Mouse (Mus musculus) spleen, postnatal 36 days (tissue): ENCODE data around the gene Cyp4f17.
"Not testable (repeated sequence)": the region's sequence is repeated elsewhere in the genome, so short reads cannot be mapped to it uniquely, and the experiment has no call there.

ENCODE experiments used
- DNase-seq, 2 experiments: peaks; one replicate each; pipeline ENCODE4 v3.0.0; 2022; ENCODE audit warnings: low spot score in 2 of 2, mixed read lengths in 1 of 2

Cyp4f17 gene

DNA sequence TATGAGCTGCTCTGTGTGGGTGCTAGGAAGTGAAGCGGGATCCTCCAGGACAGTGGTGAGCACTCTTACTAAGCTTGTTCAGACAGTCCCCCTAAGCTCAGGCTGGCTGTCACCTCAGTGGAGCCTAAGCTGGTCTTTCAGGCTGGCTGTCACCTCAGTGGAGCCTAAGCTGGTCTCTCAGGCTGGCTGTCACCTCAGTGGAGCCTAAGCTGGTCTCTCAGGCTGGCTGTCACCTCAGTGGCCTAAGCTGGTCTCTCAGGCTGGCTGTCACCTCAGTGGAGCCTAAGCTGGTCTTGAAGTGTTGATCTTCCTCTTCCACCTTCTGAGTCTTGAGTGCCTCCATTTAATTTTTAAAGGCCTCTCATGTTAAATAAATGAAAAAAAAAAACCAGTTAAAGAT is 20.5 kb downstream of the Cyp4f17 start:
- DNase-seq: not testable (repeated sequence)

DNA sequence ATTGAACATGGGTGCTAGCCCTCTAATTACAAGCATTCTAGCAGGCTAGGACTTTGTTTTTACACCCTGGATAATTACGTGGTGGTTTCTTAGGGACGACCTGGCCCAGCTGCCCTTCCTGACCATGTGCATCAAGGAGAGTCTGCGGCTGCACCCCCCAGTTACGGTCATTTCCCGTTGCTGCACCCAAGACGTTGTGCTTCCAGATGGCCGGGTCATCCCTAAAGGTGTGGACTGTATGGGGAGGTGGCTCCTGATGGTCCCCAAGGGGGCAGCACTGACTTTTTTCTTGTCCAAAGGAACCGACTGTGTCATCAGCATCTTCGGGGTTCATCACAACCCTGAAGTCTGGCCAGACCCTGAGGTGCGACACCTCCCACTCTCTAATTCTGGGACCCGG is 21.9 kb downstream of the Cyp4f17 start:
- no peak for DNase-seq

DNA sequence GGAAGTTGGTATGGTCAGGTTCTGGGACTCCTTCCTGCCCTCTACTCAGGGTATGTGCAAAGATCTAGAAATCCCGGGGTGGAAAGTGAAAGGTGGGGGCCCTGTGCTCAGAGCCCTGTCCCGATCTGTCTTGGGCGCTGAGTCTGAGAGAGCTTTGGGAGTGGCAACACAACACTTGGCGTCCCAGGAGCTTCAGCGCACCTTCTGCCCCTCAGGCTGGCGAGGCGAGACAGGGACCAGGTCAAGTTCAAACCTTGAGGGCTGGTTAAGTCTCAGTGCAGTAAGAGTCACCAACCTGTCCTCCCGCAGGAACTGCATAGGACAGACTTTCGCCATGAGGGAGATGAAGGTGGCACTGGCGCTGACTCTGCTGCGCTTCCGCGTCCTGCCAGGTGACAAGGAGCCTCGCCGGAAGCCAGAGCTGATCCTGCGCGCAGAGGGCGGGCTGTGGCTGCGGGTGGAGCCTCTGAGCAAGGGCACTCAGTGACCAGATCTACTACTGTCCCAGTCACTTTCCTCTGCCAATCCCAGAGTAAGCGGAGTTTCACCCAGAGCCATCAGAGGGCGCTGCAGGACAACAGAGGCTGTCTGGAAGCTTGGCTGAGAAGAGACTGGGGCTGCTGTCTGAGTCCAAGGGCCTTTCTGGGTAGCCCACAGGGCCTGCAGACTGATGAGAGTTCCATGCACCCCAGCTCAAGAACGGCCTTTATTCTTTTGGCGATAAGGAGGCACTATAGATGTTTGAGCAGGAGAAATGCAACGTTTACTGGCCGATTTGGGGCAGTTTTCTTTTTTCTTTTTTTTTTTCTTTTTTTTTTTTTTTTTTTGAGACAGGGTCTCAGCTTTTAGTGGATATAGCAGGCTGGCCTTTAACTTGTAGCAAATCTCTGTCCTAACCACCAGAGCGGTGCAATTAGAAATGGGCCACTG is 22.8 kb downstream of the Cyp4f17 start:
- peak; percentile 84 to 88 for DNase-seq

DNA sequence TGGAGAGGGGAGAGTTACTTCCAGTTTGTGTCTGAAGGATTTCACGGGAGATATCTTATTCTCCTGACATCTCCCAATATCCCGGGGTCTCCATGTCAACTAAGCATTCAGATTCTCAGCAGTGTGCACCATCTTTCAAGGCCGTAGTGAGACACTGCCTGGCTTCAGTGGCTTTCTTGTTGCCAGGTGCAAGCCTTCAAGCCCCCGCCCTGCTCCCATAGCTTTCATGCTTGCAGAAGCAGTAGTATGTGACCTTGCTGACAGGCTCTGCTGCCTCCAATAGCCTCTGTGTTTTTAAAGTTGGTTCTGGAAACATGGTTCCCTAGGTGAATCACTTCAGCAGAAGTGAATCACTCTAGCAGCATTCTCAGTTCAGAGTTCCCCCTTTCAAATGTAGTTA is 26.5 kb downstream of the Cyp4f17 start:
- DNase-seq: not testable (repeated sequence)

DNA sequence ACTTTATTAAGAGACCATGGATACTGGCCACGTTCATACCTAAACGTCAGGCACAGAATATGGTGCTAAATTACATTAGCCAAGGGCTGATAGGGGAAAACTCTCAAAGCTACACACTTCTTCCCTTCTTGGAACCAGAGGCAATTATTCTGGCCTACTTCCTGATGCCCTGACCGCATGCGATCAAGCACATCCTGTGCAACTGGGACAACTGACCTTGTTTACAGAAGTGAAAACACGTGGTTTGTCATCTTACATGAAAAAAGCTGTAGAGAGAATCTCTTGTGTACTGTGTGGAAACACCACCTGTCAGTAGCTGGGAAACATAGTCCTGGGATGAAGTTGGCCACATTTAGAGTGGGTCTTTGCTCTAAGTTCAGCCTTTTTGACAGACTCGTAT is 28.2 kb downstream of the Cyp4f17 start:
- DNase-seq: peak in 1 of 2 experiments; percentile 22

DNA sequence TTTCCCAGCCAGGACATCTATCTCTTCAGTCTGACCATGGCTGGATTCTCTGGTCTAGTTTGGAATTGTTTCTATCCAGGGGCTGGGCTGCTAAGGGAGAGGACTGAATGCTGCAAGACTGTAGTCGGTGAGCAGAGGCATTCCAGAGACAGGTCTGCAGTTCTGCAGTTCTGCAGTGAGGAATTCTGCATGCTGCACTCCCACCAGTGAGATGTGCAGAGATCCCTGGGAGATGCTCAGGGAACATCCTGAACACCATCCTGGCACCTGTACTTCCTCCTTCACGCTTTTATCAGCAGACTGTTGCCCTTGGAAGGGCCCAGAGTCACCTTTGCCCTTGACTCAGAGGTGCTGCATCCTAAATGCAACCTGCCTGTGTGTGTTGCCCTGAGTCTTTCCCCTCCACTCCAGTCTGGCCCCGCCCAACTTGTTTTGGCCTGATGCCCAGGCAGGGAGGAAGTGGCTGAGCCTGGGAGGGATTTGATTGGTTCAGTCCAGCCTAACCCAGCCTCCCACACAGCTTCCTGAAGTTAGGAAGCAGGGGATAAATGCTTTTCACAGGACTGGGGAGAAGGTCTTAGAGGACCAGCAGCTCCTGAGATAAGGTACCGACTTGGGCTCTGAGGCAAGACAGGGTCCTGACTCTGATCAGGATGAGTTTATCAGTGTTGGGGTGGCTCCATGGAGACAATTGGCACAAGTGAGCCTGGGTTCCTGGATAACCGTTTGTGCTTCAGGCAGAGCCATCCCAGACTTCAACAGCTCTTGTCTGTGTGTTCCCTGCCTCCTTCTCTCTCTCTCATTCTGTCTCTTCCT is 30.4 kb downstream of the Cyp4f17 start, which contains the start of gene Cyp4f16:
TSS of gene Cyp4f16 (plus strand) at position 508 of the 816 bp plus-strand sequence.
- DNase-seq: peak; percentile 66 to 75

DNA sequence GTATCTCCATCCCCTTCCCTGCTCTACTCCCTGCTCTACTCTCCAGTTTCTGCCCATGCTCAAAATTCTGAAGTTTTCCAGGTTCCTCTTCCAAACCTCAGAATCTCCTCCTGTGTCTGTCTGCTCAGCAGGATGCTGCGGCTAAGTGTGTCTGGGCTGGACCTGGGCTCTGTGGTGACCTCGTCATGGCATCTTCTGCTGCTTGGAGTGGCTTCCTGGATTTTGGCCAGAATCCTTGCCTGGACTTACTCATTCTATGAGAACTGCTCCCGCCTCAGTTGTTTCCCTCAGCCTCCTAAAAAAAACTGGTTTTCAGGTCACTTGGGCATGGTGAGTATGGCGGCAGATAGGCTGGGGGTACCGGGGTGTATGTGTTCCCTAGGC is 31.0 kb downstream of the Cyp4f17 start:
- DNase-seq: no peak

DNA sequence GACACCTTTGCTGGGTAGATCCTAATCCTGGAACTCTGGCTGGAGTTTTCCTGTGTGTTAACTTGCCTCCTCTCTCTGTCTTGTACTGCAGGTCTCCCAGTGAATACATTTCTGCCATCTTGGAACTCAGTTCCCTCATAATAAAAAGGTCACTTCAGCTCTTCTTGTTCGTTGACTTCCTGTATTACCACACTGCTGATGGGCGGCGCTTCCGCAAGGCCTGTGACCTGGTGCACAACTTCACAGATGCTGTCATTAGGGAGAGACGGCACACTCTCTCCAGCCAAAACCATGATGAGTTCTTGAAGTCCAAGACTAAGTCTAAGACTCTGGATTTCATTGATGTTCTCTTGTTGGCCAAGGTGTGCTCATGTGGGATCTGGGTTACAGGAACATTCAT is 38.9 kb downstream of the Cyp4f17 start:
- not testable (repeated sequence) for DNase-seq

DNA sequence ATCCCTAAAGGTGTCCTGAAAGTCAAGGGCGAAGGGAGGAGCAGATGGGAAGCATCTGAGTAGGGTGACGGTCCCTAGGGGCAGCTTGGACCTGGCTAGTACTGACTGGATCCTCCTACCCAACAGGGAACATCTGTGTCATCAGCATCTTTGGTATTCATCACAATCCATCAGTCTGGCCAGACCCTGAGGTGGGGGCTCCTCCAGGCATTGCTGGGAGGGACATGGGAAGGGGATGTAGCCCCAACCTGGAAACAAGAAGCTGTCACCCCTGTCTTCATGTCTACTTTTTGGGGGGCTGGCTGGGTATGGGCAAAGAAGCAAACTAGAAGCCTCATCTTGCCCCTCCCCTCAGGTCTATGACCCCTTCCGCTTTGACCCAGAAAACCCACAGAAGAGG is 44.5 kb downstream of the Cyp4f17 start:
- not testable (repeated sequence) for DNase-seq

DNA sequence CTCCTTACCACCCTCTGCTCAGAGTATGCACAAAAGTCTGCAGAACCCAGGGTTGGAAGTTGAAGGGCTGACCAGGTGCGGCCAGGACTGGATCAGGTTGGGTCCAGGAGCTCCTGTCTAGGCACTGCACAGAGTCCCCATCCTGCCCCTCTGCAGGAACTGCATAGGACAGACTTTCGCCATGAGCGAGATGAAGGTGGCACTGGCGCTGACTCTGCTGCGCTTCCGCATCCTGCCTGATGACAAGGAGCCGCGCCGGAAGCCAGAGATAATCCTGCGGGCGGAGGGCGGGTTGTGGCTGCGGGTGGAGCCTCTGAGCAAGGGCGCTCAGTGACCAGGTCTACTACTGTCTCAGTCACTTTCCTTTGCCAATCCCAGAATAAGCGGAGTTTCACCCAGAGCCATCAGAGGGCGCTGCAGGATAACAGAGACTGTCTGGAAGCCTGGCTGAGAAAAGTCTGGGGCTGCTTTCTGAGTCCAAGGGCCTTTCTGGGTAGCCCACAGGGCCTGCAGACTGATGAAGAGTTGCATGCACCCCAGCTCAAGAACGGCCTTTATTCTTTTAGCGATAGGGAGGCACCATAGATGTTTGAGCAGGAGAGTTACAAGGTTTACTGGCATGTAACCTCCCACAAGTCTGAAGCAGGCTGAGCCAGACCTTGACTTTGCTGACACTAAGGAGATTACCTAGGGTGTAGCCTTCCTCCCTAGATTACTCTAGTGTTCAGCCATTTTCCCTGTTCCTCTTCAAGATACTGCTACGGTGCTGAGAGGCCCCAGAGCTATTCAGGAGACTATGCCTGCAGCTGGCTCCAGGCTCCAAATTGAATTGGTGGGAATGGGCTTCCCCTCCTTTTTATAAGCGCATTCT is 45.3 kb downstream of the Cyp4f17 start:
- DNase-seq: peak; percentile 48 to 61

DNA sequence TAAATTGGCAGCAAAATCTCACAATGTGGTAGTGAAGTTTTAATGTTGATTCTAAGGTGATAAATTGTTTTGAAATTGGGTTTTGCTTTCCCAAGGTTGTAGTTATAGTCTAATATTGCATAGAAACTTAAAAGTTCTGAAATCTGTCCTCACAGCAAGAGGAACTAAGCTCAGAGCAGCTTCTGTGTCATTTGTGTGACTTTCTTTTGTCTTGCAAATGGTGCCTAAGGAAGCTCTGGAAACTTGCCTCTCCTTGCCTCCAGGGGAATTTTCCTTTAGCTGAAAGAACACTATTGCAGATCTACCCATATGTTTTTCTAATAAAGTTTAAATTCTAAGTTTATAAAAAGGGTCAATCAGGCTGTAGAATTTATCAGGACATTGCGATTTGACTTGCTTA is 47.2 kb downstream of the Cyp4f17 start:
- not testable (repeated sequence) for DNase-seq

DNA sequence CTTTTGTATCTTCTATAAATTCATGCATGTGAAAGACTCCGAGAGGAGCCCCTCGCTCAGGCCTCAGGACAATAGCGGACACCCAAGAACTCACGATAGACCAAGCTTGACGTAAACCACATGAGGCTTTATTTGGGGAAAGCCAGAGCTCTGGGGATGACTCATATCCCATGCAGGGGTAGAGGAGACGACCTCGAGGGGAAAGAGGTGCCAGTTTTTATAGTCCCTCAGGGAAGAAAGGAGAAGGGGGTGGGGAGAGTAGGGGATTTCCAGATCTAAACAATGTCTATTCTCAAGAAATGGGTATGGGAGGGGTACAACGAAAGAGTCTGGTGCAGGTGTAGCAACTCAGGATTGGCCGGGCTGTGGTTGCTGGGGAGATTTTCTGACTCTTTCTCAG is 48.5 kb downstream of the Cyp4f17 start:
- DNase-seq: not testable (repeated sequence)

DNA sequence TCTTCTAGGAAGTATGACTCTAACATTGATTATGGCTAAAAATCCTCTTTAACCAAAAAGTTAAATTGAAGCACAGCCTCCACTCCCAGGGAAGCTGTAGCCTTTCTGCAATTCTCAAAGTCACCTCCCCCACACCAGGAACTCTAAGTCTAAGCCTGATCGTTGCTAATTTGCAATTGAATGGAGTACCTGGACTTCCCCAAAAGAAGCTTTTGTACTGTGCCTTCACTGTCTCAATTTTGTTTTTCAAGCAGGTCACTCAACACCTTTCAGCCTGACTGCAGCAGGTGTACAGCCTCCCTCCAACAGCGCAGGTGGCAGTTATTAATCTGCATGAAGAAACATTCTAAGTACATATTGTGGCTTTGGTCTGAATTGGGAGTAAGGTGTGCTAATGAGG is 57.5 kb downstream of the Cyp4f17 start:
- not testable (repeated sequence) for DNase-seq

DNA sequence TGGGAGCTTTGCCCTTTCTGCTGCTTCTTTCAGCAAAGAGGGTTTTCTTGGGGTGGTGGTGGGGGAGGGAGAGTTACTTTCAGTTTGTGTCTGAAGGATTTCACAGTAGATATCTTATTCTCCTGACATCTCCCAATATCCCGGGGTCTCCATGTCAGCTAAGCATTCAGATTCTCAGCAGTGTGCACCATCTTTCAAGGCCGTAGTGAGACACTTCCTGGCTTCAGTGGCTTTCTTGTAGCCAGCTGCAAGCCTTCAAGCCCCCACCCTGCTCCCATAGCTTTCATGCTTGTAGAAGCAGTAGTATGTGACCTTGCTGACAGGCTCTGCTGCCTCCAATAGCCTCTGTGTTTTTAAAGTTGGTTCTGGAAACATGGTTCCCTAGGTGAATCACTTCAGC is 67.4 kb downstream of the Cyp4f17 start:
- DNase-seq: not testable (repeated sequence)

DNA sequence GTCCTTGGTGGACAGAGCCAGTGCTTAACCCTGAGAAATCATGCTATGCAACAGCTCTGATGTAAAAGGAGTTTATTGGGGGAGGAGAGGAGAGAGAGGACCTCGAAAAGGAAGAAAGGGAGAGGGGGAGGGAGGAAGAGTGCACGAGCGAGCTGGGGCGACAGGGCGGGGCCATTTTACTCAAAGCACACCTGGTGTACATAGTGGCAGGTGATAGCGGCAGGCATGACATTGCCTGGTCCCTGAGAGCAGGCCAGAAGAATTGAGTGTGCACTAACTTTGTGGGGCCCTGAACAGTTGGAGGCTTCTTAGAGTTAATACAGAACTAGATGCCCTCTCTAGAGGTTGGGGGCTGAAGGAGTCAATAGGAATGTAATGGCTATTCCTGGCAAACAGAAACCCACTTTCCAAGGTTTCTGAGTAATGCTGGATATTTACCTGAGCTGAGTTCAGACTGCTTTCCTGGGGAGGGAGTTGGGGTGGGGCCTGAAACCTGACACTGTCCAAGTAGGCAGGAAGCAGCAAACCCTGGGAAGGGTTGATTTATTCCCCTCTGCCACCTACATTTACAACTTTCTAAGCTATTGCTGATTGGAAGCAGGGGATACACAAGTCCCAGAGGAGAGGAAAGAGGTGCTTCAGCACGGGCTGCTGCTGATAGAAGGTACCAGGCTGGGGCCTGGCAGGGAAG is 71.8 kb downstream of the Cyp4f17 start:
- DNase-seq: no peak
